Mouse (Mus musculus): ENCODE results near the gene Esyt3. TPM values are rescaled to one million over a fixed set of nuclear protein-coding genes. Genes with fewer than 3 reads are reported as not detected.

Gene Esyt3
- total RNA-seq (2023), result not detected in 4 replicates

DNA sequence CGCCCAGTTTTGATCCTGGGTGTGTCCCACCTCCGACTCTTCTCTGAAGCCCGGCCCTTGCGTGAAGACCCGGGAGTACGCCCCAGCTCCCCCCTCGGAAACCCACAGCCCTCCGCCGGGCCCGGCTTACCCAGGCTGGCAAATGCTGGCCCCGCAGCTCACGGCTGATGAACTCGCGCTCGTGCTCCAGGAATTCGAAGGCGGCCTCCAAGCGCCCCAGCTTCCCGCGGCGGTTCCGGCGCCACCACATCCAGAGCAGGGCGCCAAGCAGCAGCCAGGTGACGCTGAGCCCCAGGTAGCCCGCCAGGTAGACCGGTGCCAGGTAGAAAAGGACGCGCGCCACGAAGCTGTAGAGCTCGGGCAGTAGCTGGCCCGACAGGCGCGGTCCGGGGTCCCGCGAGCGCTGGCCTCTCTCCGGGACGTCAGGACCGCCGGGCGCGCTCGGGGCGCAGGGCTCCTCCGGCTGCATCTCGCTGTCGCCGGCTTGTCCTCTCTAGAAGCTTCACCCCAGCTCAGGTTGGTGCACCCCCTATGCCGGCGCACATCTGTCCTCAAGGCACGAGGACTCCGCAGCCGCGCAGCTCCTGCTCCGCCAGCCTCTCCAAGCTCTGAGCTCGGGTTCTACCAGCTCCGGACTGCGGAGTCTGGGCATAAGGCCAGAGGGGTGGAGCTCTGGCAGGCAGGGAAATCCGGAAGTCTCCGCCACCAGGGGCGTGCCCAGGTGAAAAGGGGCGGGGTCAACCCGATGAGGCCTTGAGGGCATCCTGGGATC lies at the start of gene Esyt3:
Gene Esyt3 (minus strand): TSS at position 637 of the 772 bp plus-strand sequence.

Other genes with a start within 250 kb of the Esyt3 start
- 1.6 to 2.3 TPM (median 1.8 TPM) in 4 replicates for gene Pik3cb, start 217.9 kb downstream of the Esyt3 start, total RNA-seq (2023)
- gene Faiml, start 121.3 kb downstream of the Esyt3 start, total RNA-seq (2023), result not detected in 4 replicates
- gene Cep70, start 115.2 kb downstream of the Esyt3 start, total RNA-seq (2023), result 7.9 to 12.1 TPM (median 10.0 TPM) in 4 replicates
- gene Mras, start 78.8 kb upstream of the Esyt3 start, total RNA-seq (2023), result 0.12 to 0.49 TPM in 2 of 4 replicates, not detected in the others
- not detected in 4 replicates for gene Nme9, start 92.9 kb upstream of the Esyt3 start, total RNA-seq (2023)
- 30.9 to 37.7 TPM (median 35.5 TPM) in 4 replicates for gene Armc8, start 210.3 kb upstream of the Esyt3 start, total RNA-seq (2023)
- gene Dbr1, start 217.2 kb upstream of the Esyt3 start, total RNA-seq (2023), result 24.6 to 31.1 TPM (median 27.7 TPM) in 4 replicates